Mouse (Mus musculus) urinary bladder, adult 2 months (tissue): ENCODE measurements around the gene Spns2. TPM values are rescaled to one million over a fixed set of nuclear protein-coding genes. Genes with fewer than 3 reads are reported as not detected.

Experiments
- DNase-seq: peaks from one replicate; pipeline ENCODE4 v3.0.0; 2022; ENCODE audit warnings: low spot score
- polyA plus RNA-seq: library from polyadenylated mRNA; depleted of rRNA; stranded (reverse); fragments of >200 nt; gene quantifications from 2 replicates; pipeline ENCODE4 v1.2.3, GENCODE M21; 2012; rRNA removed

Gene Spns2
- 17.9 and 20.1 TPM in 2 replicates for polyA plus RNA-seq

- DNase-seq: peak; percentile 73
Measured at GRCm38 (mm10) chr11:72489881-72490301, at the start of gene Spns2. Gene Spns2, minus strand, starts transcription at chr11:72489904.

- DNase-seq: no peak
Measured at GRCm38 (mm10) chr11:72538811-72539210, 49.1 kb upstream of the Spns2 start.

GRCm38 (mm10) chr11:72538037-72538755, 48.5 kb upstream of the Spns2 start:
- DNase-seq: no peak

- no peak for DNase-seq
Measured at GRCm38 (mm10) chr11:72537503-72537902, 47.8 kb upstream of the Spns2 start.

GRCm38 (mm10) chr11:72535519-72535918, 45.8 kb upstream of the Spns2 start:
- DNase-seq: no peak

- no peak for DNase-seq
Measured at GRCm38 (mm10) chr11:72532890-72533289, 43.2 kb upstream of the Spns2 start.

- DNase-seq: no peak
Measured at GRCm38 (mm10) chr11:72531632-72532031, 41.9 kb upstream of the Spns2 start.

- DNase-seq: no peak
Measured at GRCm38 (mm10) chr11:72531144-72531543, 41.4 kb upstream of the Spns2 start.

GRCm38 (mm10) chr11:72526190-72526589, 36.5 kb upstream of the Spns2 start:
- DNase-seq: no peak

- no peak for DNase-seq
Measured at GRCm38 (mm10) chr11:72523711-72524110, 34.0 kb upstream of the Spns2 start.

- DNase-seq: no peak
Measured at GRCm38 (mm10) chr11:72522616-72523041, 32.9 kb upstream of the Spns2 start.

- DNase-seq: no peak
Measured at GRCm38 (mm10) chr11:72521598-72522541, 32.2 kb upstream of the Spns2 start.

GRCm38 (mm10) chr11:72519895-72520294, 30.2 kb upstream of the Spns2 start:
- no peak for DNase-seq

GRCm38 (mm10) chr11:72519189-72519588, 29.5 kb upstream of the Spns2 start:
- no peak for DNase-seq

- no peak for DNase-seq
Measured at GRCm38 (mm10) chr11:72518449-72518848, 28.7 kb upstream of the Spns2 start.

- DNase-seq: no peak
Measured at GRCm38 (mm10) chr11:72514967-72515366, 25.3 kb upstream of the Spns2 start.

GRCm38 (mm10) chr11:72508651-72509050, 18.9 kb upstream of the Spns2 start:
- DNase-seq: no peak

- DNase-seq: no peak
Measured at GRCm38 (mm10) chr11:72507651-72508050, 17.9 kb upstream of the Spns2 start.

- DNase-seq: no peak
Measured at GRCm38 (mm10) chr11:72504016-72504797, 14.5 kb upstream of the Spns2 start.

GRCm38 (mm10) chr11:72503501-72503921, 13.8 kb upstream of the Spns2 start:
- DNase-seq: no peak

- no peak for DNase-seq
Measured at GRCm38 (mm10) chr11:72502236-72502635, 12.5 kb upstream of the Spns2 start.
